Mouse (Mus musculus) MEL-GATA-1-ER (cell line): ENCODE measurements around the gene Nid2.

ENCODE experiments used
- DNase-seq: peaks from one replicate; pipeline ENCODE4 v3.0.0-alpha.2; 2012; ENCODE audit warnings: low read depth; ENCODE audit errors: extremely low read depth

Gene Nid2

GRCm38 (mm10) chr14:19751025-19751771 is at the start of gene Nid2:
Gene Nid2 (plus strand): TSS chr14:19751265.
- no peak for DNase-seq

GRCm38 (mm10) chr14:19701546-19701945 is 49.5 kb upstream of the Nid2 start:
- no peak for DNase-seq

DNA sequence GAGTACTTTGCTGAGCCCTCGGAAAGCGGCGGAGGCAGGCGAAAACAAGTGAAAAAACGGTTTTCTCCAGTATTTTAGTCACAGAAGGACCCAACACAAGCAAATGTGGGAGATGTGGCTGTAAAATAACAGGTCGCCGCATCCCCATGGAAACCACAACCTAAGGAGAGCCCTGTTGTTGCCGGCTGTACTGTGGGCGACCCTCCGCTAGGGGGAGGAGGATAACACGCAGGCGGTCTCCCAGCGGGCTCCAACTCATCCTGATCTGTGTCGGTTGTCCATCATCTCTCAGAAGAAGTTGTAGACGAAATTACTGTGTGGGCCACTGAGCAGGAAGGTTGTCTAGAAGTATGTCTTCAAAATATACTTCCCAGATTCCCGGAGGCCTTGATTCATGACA is 45.4 kb upstream of the Nid2 start:
- no peak for DNase-seq

DNA sequence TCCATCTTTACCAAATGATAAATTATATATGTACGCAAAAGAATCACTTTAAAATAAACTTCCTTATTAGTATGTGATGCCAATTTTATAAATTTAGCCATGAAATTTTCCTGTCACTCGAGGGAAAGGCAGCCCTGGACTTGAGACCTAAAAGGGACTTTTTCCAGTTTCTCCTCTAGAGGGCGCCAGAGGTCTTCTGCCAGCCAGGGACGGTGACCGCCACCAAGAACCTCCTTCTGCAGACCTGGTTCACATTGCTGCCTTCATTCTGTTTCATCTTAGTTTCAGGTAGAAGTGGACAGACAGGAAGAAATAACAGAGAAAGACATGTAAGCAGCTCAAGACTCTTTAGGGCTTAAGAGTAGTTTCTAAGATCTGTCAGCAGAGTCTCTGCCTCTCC is 44.6 kb upstream of the Nid2 start:
- no peak for DNase-seq

- DNase-seq, result no peak
These were observed 44.1 kb upstream of the Nid2 start for GRCm38 (mm10) chr14:19706997-19707396.

DNA sequence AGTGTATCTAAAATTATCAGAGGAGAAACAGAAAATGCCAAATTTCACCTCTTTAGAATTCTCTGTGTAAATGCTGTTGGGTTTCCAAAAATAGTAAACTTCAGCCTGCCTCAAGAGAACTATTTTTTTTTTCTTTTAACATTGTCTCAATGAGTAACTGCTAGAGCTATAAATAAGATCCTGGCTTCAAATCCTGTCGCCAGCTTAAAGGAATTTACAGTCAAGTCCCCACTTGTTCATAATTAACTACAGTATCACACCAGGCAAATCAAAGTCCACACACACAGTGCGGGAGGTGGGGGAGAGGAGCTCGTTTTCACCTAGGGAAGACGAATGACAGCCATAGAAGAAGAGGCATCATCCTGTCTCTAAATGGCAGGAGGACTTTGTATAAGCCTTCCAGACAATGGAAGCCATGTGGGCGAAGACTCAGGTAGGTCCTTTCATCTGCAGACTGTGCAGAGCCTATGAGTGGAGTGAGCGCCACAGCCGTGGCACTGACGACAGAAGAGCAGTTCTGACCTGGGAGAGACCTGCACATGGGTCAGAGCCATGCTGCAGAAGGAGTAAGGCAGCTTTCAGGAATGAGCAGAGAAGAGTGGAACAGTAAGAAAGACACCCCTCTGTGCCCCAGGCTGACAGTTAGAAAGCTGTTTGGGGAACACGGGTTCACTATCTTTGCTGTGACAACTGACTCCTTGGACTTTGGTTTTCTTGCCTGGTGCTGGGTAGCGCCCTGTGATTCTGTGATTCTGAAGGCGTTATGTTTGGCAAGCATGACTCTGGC is 43.2 kb upstream of the Nid2 start:
- DNase-seq, result no peak

DNA sequence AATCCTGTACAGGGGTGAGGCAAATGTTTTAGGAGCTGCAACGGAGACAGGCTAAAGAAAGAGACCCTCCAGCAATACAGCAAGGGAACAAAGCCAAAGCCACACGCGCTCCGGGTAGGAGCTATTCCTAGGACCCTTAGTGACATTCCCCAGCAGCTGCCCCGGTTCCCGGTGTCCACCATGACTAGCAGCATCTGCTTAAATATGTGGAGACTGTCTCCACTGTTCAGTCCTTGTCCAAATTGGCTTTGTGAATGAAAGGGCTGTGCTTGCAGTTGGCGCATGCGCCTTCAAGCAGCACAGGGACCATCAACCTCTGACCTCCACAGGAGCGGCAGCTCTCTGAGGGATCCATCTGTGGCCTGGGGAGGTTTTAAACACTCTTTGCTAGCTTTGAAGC is 41.9 kb upstream of the Nid2 start:
- no peak for DNase-seq

DNA sequence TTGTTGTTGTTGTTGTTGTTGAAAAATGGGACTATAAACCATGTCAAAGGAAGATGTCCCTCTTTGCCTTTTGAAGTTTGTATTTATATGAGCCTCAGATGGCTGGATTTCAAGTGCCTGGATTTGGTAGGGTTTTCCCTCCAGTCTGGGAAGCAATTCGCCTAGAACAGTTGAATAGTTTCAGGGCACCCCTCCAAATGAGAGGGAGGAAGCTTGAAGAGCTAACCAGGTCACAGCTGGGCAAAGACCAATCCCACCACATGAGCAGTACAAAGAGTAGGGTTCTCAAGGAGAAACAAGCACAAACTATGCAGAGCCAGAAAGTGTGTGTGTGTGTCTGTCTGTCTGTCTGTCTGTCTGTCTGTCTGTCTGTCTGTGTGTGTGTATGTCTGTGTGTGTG is 39.3 kb upstream of the Nid2 start:
- DNase-seq, result no peak

GRCm38 (mm10) chr14:19713067-19713466 is 38.0 kb upstream of the Nid2 start:
- no peak for DNase-seq

- no peak for DNase-seq
These were observed 32.0 kb upstream of the Nid2 start for GRCm38 (mm10) chr14:19719077-19719476.

- DNase-seq, result no peak
These were observed 30.9 kb upstream of the Nid2 start for GRCm38 (mm10) chr14:19720044-19720611.

DNA sequence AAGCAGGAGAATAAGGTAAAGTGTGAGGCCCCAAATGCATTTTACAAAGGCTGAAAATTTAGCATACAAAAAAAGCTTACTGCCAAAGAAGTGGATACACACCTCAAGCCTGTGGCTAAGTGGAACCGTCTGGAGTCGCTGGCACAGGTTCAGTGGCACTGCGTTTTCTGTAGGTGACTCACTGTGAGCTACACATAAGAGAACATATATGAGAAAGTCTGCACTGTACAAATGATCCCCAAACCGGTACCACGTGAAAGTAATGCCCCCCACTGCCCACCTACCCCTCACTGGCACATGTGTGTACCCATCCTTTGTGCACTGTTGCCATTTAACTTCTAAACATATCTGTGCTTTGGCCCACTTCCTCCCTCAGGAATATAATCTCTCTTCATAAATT is 22.8 kb upstream of the Nid2 start:
- DNase-seq, result no peak

DNA sequence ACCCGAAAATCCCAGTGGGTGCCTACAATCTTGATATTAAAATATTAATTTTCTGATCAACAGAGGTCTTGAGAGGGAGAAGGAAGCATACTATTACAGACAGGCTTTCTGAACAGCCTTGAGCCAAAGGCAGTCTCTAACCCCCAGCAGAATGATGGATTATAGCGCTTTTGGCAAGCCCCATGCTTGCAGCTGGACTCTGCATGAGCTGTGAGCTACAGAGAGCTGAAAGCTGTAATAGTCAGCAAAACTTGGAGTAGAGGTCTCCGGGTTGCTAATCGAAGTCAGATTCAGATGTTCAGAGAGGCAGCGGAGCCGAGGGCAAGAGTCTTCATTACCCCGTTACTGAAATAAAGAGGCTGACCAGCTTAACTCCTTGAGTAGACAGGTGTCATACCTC is 22.3 kb upstream of the Nid2 start:
- no peak for DNase-seq

- DNase-seq, result no peak
These were observed 19.0 kb upstream of the Nid2 start for GRCm38 (mm10) chr14:19732097-19732496.

DNA sequence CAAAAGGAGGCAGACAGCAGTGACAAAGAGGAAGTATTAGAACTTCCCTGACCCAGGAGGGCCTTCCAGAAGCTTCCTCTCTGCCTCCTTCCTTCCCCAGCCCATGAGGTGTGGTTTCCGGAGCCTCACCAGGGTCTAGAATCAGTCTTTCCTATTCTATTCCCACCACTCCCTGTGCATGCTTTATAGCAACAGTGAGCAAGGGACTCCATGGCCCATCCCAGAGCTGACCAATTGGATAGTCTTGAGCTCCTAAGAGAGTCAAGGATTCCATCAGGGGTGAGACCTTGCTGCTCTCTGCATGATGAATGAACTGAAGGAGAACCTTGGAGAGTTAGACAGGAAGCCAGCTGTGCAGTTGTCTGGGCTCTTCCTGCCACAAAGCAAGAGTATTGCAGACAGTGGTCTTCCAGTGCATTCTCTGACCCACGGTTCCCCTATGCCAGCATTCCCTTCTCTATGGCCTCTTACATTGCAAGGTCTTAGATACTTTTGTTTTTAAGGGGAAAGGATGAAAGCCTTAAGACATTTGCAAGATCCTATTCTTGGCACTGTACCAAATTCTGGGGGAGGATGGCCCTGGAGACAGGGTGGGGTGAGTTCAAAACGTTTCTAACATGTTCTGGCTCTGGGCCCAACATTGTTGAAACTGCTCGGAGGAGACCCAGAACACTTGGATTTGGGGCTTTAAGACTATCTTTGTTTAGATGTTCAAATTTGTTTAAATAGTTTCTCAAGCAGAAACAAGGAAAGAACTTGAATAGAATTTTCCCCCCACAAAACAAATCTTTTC is 17.4 kb upstream of the Nid2 start:
- no peak for DNase-seq

DNA sequence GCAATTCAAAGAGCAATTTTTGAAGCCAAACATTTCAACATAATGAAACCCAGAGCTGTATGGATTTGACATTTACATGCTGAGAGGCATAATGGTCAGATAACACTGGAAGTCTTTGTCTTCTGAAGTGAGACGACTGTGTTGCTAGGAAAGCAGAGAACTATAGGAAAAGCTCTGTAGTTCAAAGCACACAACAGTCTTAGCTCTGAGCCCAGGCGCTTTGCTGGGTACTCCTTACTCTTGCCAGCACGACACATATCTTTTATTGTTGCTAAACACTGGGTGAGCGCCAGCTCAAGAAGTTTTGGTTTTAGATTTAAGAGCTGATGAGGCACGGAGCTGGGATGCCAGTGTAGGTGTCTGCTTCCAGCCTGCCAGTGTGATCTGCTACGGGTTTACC is 15.8 kb upstream of the Nid2 start:
- no peak for DNase-seq

GRCm38 (mm10) chr14:19737568-19737967 is 13.5 kb upstream of the Nid2 start:
- DNase-seq, result no peak

GRCm38 (mm10) chr14:19738094-19738843 is 12.8 kb upstream of the Nid2 start:
- DNase-seq, result no peak

DNA sequence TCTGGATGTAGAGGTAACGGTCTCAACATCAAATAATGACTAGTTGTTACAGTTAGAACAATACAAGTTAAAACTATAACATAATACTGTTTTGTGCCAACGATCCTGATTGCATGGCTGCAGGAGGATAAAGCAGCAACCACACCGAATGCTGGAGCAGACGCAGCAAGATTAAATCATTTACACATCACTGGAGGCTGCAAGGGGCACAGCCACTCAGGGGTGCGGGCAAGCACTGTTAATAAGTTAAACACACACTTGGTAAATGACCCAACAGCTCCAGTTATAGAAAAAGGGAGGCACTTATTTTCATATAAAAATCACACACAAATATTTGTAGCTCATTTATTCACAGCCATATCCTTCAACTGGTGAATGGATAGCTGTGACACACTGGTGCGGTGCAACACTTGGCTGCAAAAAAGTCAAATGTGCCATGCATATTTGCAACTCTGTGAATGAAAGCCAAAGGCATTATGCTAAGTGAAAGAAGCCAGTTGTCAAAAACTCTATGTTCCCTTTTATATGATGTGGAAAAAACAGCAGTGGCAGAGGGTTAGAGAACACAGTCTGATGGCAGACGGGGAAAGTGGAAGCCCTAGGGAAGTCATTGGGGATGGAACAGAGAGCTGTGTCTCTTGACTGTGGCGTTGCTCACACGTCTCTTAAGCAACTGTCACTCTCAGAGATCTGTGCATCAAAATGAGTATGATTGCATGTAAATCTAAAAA is 11.5 kb upstream of the Nid2 start:
- DNase-seq, result no peak

DNA sequence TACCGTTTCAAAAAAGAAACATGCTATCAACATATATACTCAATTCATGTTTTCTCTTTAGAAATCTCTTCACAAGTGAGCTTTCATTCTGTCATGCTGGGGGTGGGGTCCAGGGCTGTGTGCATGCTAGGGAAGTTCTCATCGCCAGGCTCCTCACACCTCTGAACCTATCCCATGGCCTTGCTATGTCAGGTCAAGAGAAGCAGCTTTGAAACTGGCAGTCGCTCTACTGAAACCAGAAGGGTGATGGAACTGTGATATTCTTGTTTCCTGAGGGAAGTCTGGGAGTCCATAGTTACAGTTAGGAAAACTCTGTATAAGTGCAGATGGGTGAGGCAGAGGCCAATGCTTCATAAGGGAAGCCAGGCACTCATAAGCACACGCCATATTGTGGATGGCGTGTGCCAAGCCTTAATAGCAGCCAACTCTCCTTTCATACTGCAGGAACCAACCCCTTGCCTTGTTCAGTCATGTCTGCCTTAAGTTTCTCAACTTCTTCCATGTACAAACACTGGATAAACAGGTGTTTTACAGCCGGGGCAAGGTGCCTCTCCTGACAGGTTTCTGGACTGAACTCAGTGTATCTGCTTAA is 10.8 kb upstream of the Nid2 start:
- no peak for DNase-seq
